Mouse (Mus musculus) mature B cell (primary cell): ENCODE measurements around the gene Grhl1.

Experiments
- in situ Hi-C: fragments of 300-500 bp; cut with MboI; formaldehyde crosslinking; loops from 2 replicates; pipeline ENCODE4 v1.14.3; 2019

The Grhl1 gene

GRCm38 (mm10) chr12:24642370-24642802 is 70.3 kb downstream of the Grhl1 start:
- in situ Hi-C loops: no loop called here

GRCm38 (mm10) chr12:24644125-24644571 is 72.1 kb downstream of the Grhl1 start:
- in situ Hi-C loops: no loop called here

GRCm38 (mm10) chr12:24645901-24646300 is 73.8 kb downstream of the Grhl1 start:
- in situ Hi-C loops: no loop called here

GRCm38 (mm10) chr12:24648094-24648493 is 76.0 kb downstream of the Grhl1 start:
- in situ Hi-C loops: no loop called here

GRCm38 (mm10) chr12:24650415-24651062 is 78.5 kb downstream of the Grhl1 start:
- in situ Hi-C loops: loop anchor here (10.0 kb wide), 1 partner anchor 54 kb away; the partner anchor contains the start of gene Rrm2

- in situ Hi-C loops: loop anchor here (10.0 kb wide), 1 partner anchor 54 kb away; the partner anchor contains the start of gene Rrm2
Observed at GRCm38 (mm10) chr12:24651063-24651557, 79.0 kb downstream of the Grhl1 start, which contains the start of gene Klf11. Klf11 (plus strand) TSS chr12:24651274.

- in situ Hi-C loops: loop anchor here (10.0 kb wide), 1 partner anchor 53 kb away; the partner anchor contains the start of gene Rrm2
Observed at GRCm38 (mm10) chr12:24651642-24652342, 79.7 kb downstream of the Grhl1 start.

- in situ Hi-C loops: loop anchor here (10.0 kb wide), 1 partner anchor 51 kb away; the partner anchor contains the start of gene Rrm2
Observed at GRCm38 (mm10) chr12:24654065-24654862, 82.2 kb downstream of the Grhl1 start.

- in situ Hi-C loops: loop anchor here (10.0 kb wide), 1 partner anchor 48 kb away; the partner anchor contains the start of gene Rrm2
Observed at GRCm38 (mm10) chr12:24656436-24656835, 84.4 kb downstream of the Grhl1 start.

GRCm38 (mm10) chr12:24658998-24659397 is 86.9 kb downstream of the Grhl1 start:
- in situ Hi-C loops: loop anchor here (10.0 kb wide), 1 partner anchor 46 kb away; the partner anchor contains the start of gene Rrm2

- in situ Hi-C loops: loop anchor here (10.0 kb wide), 1 partner anchor 45 kb away; the partner anchor contains the start of gene Rrm2
Observed at GRCm38 (mm10) chr12:24659923-24660322, 87.8 kb downstream of the Grhl1 start.

- in situ Hi-C loops: no loop called here
Observed at GRCm38 (mm10) chr12:24661100-24661499, 89.0 kb downstream of the Grhl1 start.

GRCm38 (mm10) chr12:24662131-24662530 is 90.0 kb downstream of the Grhl1 start:
- in situ Hi-C loops: no loop called here
